Mouse (Mus musculus) heart, embryonic 16.5 days (tissue): ENCODE measurements around the gene Aebp2. TPM values are rescaled to one million over a fixed set of nuclear protein-coding genes. Genes with fewer than 3 reads are reported as not detected.

Experiments used
- ATAC-seq: fragments of 200-750 bp; cut with Nextera tagmentation; replicated peaks from 2 replicates; pipeline ENCODE4 v1.8.0; 2017; ENCODE audit warnings: moderate number of reproducible peaks; ENCODE audit not compliant: insufficient read depth, low FRiP score; ENCODE audit errors: extremely low read depth
- H3K27ac ChIP-seq: fragments of 300-500 bp; sonication (generic); 2 replicates; pipeline ENCODE4 v1.5.1; 2014; ENCODE audit warnings: mild to moderate bottlenecking, low read length, control low read depth, moderate library complexity
- H3K27me3 ChIP-seq: fragments of 300-500 bp; sonication (generic); 2 replicates; pipeline ENCODE4 v1.6.1; 2014; ENCODE audit warnings: low read length, mixed read lengths; ENCODE audit not compliant: control insufficient read depth, insufficient read depth
- H3K36me3 ChIP-seq: fragments of 300-500 bp; sonication (generic); 2 replicates; pipeline ENCODE4 v1.6.1; 2014; ENCODE audit not compliant: control insufficient read depth, insufficient read depth
- H3K4me1 ChIP-seq: fragments of 300-500 bp; sonication (generic); 2 replicates; pipeline ENCODE4 v1.6.1; 2014; ENCODE audit warnings: low read length, mixed read lengths; ENCODE audit not compliant: control insufficient read depth, insufficient read depth
- H3K4me2 ChIP-seq: fragments of 300-500 bp; sonication (generic); 2 replicates; pipeline ENCODE4 v1.6.1; 2014; ENCODE audit warnings: low read depth, mild to moderate bottlenecking, control low read depth, low read length
- H3K4me3 ChIP-seq: fragments of 300-500 bp; sonication (generic); 2 replicates; pipeline ENCODE4 v1.5.1; 2014; ENCODE audit warnings: mild to moderate bottlenecking, control low read depth, low read length
- H3K9ac ChIP-seq: fragments of 300-500 bp; sonication (generic); 2 replicates; pipeline ENCODE4 v1.6.1; 2014; ENCODE audit warnings: low read length, control low read depth
- H3K9me3 ChIP-seq: fragments of 300-500 bp; sonication (generic); replicated peaks from 2 replicates; pipeline ENCODE4 v1.6.1; 2016; ENCODE audit warnings: low read length; ENCODE audit not compliant: control insufficient read depth
- WGBS: fragments of 180-500 bp; shearing (Covaris S2); extraction: QIAGEN DNeasy Blood & Tissue Kit; methylation state at CpG from one replicate; pipeline ENCODE4 v1.1.7; 2014; 5-methylcytosine and 5-hydroxymethylcytosine counted together
- polyA plus RNA-seq: library from polyadenylated mRNA; unstranded; fragments of >200 nt; fragmentation: Nextera tagmentation; extraction: Ambion mirVana; gene quantifications from 2 replicates; pipeline ENCODE4 v1.2.1, GENCODE M21; 2015

The Aebp2 gene
- polyA plus RNA-seq, 1 experiment from 2014 or later: 9.0 TPM

DNA sequence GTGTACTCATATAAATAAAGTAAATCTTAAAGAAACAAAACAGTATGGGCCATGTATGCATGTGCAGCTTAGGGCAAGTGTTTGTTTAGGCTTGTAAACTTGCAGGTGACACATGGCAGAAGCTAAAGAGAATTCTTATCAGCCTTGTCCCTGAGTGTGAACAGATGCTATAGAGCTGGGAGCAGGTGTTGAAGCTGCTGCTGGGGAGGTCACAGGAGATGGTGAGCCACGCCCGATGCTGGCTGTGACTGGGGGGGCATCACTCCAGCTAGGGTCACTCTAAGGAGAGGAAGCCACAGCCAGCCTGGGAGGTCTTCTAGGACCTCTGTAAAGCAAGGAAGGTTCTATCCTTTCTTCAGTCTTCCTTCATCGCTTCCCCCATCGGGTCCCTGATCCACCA, 53.6 kb downstream of the Aebp2 start:
- H3K9ac ChIP-seq: no peak overlapping the region
- peaks cover 12% of the 10 kb centered on the region for H3K4me1 ChIP-seq
- no peak overlapping the region for H3K4me2 ChIP-seq
- WGBS: 79% methylated on average over 4 of the region's 4 CpGs
- no peak for ATAC-seq
- H3K27ac ChIP-seq: no peak overlapping the region
- no peaks in the 10 kb centered on the region for H3K9me3 ChIP-seq
- H3K27me3 ChIP-seq: no peaks in the 10 kb centered on the region
- H3K4me3 ChIP-seq: no peak overlapping the region
- no peaks in the 10 kb centered on the region for H3K36me3 ChIP-seq

DNA sequence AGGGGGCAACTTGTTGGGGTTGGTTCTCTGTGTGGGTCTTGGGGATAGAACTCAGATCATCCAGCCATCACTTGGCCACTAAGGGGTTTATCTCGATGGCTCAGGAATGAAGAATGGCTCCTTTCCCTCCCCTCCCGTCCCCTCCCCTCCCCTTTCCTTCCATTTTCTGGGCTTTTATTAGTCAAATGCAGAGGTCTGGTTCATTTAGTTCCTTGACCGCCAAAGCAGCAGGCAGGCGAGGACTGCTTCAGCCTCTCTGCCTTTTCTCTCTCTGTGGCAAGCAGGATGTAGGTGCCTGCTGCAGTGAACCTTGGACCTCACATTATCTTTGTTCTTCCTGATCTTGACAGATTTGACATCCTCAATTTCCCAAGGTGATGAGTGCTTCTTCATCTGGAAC, 54.6 kb downstream of the Aebp2 start:
- H3K4me2 ChIP-seq: no peak overlapping the region
- H3K9ac ChIP-seq: no peak overlapping the region
- no peaks in the 10 kb centered on the region for H3K36me3 ChIP-seq
- no peak overlapping the region for H3K4me3 ChIP-seq
- no peak overlapping the region for H3K27ac ChIP-seq
- peaks cover 12% of the 10 kb centered on the region for H3K4me1 ChIP-seq
- 49% methylated on average over 4 of the region's 4 CpGs for whole genome bisulfite sequencing
- H3K9me3 ChIP-seq: no peaks in the 10 kb centered on the region
- ATAC-seq: no peak
- H3K27me3 ChIP-seq: no peaks in the 10 kb centered on the region

DNA sequence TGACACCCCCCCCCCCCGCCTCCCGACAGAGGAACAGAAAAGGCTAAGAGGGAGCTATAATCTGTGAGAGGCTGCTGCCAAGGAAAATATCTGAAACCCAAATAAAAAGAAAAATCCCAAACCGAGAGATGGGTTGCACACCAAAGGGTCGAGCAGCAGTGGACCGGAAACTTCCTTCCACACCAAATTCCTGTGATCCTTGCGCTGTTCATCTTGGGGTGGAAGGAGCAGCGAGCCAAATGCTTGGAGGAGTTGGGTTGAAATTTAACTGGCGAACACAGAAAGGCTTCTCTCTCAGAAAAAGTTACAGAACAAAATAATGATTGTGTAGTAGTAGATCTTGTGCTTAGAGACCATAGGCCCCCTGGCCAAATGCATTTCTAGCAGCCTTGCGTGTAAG, 55.5 kb downstream of the Aebp2 start:
- Histone ChIP-seq H3K4me2 (no peak overlapping the region), H3K27ac (no peak overlapping the region), H3K9me3 (no peaks in the 10 kb centered on the region)

DNA sequence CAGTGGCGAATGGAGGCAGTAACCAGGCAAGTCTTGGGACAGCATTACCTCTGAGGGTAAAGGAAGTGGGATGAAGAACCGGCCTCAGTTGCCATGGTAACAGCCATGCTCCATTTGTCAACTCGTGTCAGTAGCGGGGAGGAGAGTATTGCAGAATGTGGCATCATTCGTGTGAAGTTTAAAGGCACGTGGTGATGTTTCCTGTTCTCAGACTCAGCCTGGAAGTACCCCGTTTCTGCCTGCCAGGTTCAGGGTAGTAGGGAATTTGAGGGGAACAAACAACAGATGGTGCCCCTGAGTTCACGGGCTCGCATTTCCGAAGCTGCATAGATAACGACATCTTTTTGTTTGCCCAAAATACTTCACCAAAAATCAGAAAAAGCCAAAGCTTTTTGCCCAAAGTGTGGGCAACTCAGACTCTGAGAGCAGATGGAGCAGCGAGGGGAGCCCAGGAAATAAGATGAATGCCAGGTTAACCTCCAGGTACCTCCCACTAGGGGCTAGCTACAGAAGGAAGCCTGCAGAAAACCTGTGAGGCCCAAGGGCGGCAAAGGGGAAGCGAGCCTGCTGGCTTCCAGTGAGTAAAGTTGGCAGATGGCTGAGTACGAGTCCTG, 56.3 kb downstream of the Aebp2 start:
- ATAC-seq: no peak
- Histone ChIP-seq H3K27me3 (no peaks in the 10 kb centered on the region), H3K9ac (no peak overlapping the region), H3K36me3 (no peaks in the 10 kb centered on the region), H3K27ac (peak overlapping the region; percentile 30; the same call in 1 of the 2 replicates), H3K4me3 (no peak overlapping the region), H3K4me1 (peaks cover 17% of the 10 kb centered on the region), H3K4me2 (no peak overlapping the region), H3K9me3 (no peaks in the 10 kb centered on the region)
- 29% methylated on average over 15 of the region's 15 CpGs for WGBS

More for the DNA sequence above, 55.5 kb downstream of the Aebp2 start:
- Histone ChIP-seq H3K4me3 (no peak overlapping the region), H3K9ac (no peak overlapping the region), H3K27me3 (no peaks in the 10 kb centered on the region), H3K4me1 (peaks cover 15% of the 10 kb centered on the region), H3K36me3 (no peaks in the 10 kb centered on the region)
- no peak; the same call in 1 of the 2 replicates for ATAC-seq
- WGBS: 52% methylated on average over 9 of the region's 9 CpGs

DNA sequence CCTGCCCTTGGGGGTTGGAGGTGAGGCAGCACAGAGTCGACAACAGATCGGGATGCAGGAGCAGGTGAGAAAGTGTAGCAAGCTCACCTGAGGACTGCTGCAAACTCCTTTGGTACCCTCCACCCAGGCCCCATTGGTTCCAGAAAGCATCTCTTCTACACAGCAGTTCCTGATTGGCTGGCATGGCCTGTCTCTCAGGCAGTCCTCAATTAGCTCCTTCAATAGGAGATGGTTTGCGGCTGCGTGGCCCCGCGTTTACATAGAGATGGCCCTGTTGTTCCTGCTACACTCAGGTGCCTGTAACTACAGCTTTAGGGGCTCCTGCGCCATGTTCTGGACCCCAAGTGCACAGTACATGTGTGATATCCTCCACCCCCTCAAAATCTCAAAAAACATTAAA, 58.2 kb downstream of the Aebp2 start:
- WGBS: 67% methylated on average over 7 of the region's 7 CpGs
- Histone ChIP-seq H3K27ac (no peak overlapping the region), H3K4me1 (peaks cover 17% of the 10 kb centered on the region), H3K4me3 (no peak overlapping the region), H3K9me3 (no peaks in the 10 kb centered on the region), H3K36me3 (no peaks in the 10 kb centered on the region), H3K4me2 (no peak overlapping the region), H3K9ac (no peak overlapping the region), H3K27me3 (no peaks in the 10 kb centered on the region)
- ATAC-seq: no peak

DNA sequence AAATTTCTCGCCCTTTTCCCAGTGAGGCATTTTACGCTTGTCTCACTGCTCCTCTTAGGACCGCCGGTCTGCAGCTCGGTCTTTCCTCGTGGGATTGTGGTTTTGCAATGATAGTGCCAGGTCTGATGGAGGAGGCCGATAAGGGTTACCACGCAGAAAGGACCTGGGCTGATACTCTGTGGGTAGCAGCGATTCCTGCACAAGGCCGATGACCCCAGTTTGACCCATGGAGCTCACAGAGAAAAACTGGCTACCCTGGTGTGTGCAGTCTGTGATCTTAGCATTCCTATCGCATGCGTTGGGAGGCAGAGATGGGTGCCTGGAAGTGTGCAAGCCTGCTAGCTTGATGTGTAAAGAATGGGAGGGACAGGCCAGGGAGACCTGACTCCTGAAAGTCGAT, 60.4 kb downstream of the Aebp2 start:
- no peak overlapping the region for H3K27ac ChIP-seq
- no peak overlapping the region for H3K9ac ChIP-seq
- no peak overlapping the region for H3K4me3 ChIP-seq
- no peak; the same call in 1 of the 2 replicates for ATAC-seq
- H3K4me1 ChIP-seq: peaks cover 15% of the 10 kb centered on the region
- H3K9me3 ChIP-seq: no peaks in the 10 kb centered on the region
- H3K4me2 ChIP-seq: 0 out of 2 replicates have a peak overlapping the region, but pooled peaks have one; percentile 10
- 25% methylated on average over 13 of the region's 13 CpGs for WGBS
- no peaks in the 10 kb centered on the region for H3K36me3 ChIP-seq
- H3K27me3 ChIP-seq: no peaks in the 10 kb centered on the region

DNA sequence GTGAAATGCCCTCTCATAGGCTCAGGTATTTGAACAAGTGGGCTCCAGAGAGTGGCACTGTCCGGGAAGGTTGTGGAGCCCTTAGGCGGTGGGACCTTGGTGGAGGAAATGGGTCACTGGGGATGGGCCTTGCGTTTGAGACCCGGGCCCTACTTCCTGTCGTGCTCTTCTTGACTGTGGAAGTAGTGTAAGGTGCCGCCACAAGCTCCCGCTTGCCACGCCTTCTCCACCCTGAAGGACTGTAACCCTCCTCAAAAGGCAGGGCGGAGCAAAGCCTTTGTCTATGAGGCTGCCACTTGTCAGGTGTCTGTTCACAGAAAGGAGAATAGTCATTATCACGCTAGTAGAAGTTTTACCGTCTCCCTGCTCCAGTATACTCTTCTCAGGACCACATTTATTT, 61.9 kb downstream of the Aebp2 start:
- no peak overlapping the region for H3K4me2 ChIP-seq
- WGBS: 86% methylated on average over 11 of the region's 11 CpGs

DNA sequence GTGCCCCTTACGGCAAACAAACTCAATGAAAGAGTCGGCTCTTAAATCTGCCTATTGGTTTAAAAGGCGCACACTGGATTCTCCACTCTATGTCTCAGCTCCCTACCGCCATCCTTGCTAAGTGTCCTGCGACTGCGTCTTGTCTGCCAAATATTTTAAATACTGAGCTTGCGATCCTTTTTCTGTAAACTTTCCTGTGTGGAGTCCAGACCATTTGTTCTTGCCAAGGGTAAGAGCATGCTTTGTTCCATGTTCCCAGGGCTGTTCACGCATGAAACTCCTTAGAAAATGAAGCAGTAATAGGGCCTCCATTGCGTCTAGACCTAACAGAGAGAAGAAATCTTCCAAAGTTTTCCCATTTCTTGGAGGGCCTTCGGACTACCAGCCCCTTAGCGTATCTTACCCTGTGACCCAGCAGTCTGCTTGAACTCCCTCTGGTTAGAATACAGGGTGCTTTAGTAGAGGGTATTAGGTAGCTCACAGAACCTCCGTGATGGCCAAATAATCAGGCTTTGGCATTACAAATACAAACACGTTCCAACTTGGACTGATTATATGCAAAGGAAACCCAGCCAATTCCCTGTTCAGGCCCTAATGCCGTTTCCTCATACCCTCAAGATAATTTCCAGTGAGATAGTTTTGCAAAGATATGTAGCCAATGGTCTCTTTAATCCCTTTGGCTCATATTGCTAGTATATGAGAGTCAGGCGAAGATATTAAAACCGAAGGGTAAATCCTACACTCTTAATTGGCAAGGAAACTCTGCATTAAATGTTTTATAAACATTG, 67.3 kb downstream of the Aebp2 start:
- Histone ChIP-seq H3K9me3 (0 out of 2 replicates have a peak, but pooled peaks cover 5% of the 10 kb centered on the region), H3K36me3 (no peaks in the 10 kb centered on the region), H3K27me3 (no peaks in the 10 kb centered on the region), H3K27ac (peak overlapping the region; percentile 9; the same call in 1 of the 2 replicates), H3K4me1 (no peaks in the 10 kb centered on the region), H3K9ac (no peak overlapping the region), H3K4me3 (no peak overlapping the region), H3K4me2 (no peak overlapping the region)
- 72% methylated on average over 16 of the region's 16 CpGs for WGBS
- ATAC-seq: peak; percentile 37; the same call in 1 of the 2 replicates

More for the DNA sequence above, 61.9 kb downstream of the Aebp2 start:
- H3K4me1 ChIP-seq: peaks cover 10% of the 10 kb centered on the region
- H3K9ac ChIP-seq: no peak overlapping the region
- no peaks in the 10 kb centered on the region for H3K36me3 ChIP-seq
- no peak overlapping the region for H3K4me3 ChIP-seq
- no peak overlapping the region for H3K27ac ChIP-seq
- no peaks in the 10 kb centered on the region for H3K9me3 ChIP-seq
- H3K27me3 ChIP-seq: no peaks in the 10 kb centered on the region
- no peak for ATAC-seq

DNA sequence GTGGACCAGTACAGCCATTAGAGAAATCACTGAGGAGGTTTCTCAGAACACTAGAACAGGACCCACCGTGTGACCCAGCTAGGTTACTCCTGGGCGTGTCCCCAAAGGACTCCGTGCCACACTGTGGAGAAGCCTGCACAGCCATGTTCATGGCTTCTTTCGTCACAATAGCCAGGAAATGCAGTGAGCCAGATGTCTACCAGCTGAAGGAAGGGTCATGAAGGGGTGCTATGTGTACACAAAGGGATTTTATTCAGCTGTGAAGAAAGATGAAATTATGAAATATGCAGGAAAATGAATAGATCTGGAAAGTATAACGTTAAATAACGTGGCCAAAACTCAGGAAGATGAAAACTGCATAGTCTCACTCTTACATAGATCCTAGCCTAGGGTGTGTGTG, 69.7 kb downstream of the Aebp2 start:
- H3K9me3 ChIP-seq: 0 out of 2 replicates have a peak, but pooled peaks cover 5% of the 10 kb centered on the region
- H3K4me1 ChIP-seq: no peaks in the 10 kb centered on the region
- no peak overlapping the region for H3K27ac ChIP-seq
- no peaks in the 10 kb centered on the region for H3K27me3 ChIP-seq
- no peaks in the 10 kb centered on the region for H3K36me3 ChIP-seq
- H3K4me2 ChIP-seq: no peak overlapping the region
- no peak overlapping the region for H3K9ac ChIP-seq
- WGBS: 82% methylated on average over 6 of the region's 6 CpGs
- ATAC-seq: no peak
- H3K4me3 ChIP-seq: no peak overlapping the region
